Mouse (Mus musculus): ENCODE data around the gene Bicd1. TPM values are rescaled to one million over a fixed set of nuclear protein-coding genes. Genes with fewer than 3 reads are reported as not detected.

Gene Bicd1
- polyA plus RNA-seq, 1 experiment: 2.9 TPM

- Histone ChIP-seq H3K27me3 (replicated peaks; ENCODE audit: control insufficient read depth, insufficient read depth, low read length) (no peaks in the 10 kb centered on the region), H3K4me1 (ENCODE audit: control insufficient read depth, insufficient read depth, low read length) (no peaks in the 10 kb centered on the region), H3K36me3 (ENCODE audit: control insufficient read depth, insufficient read depth, low read length) (no peaks in the 10 kb centered on the region), H3K4me3 (ENCODE audit: insufficient read depth, low read depth, low read length) (peak overlapping the region; percentile 57), H3K27ac (ENCODE audit: insufficient read depth, low read depth, low read length) (no peak overlapping the region)
- WGBS: 5% methylated on average over 19 of the region's 19 CpGs
- no peak for TF ChIP-seq CTCF (conservative IDR thresholded peaks at IDR 0.05; ENCODE audit: insufficient read depth, insufficient read length, low read depth, low read length)
- TF ChIP-seq POLR2A (IDR thresholded peaks at IDR 0.05; ENCODE audit: low read depth, low read length): no peak
- peak; percentile 82 for DNase-seq
Measured at GRCm38 (mm10) chr6:149565720-149566498, 157.2 kb downstream of the Bicd1 start.

GRCm38 (mm10) chr6:149567219-149567618 lies 158.5 kb downstream of the Bicd1 start:
- no peak for TF ChIP-seq CTCF (conservative IDR thresholded peaks at IDR 0.05; ENCODE audit: insufficient read depth, insufficient read length, low read depth, low read length)
- TF ChIP-seq POLR2A (IDR thresholded peaks at IDR 0.05; ENCODE audit: low read depth, low read length): no peak
- Histone ChIP-seq H3K36me3 (ENCODE audit: control insufficient read depth, insufficient read depth, low read length) (no peaks in the 10 kb centered on the region), H3K4me3 (ENCODE audit: insufficient read depth, low read depth, low read length) (no peak overlapping the region), H3K27ac (ENCODE audit: insufficient read depth, low read depth, low read length) (no peak overlapping the region), H3K4me1 (ENCODE audit: control insufficient read depth, insufficient read depth, low read length) (no peaks in the 10 kb centered on the region), H3K27me3 (replicated peaks; ENCODE audit: control insufficient read depth, insufficient read depth, low read length) (no peaks in the 10 kb centered on the region)
- WGBS: 55% methylated on average over 1 of the region's 1 CpGs
- DNase-seq: no peak

DNA sequence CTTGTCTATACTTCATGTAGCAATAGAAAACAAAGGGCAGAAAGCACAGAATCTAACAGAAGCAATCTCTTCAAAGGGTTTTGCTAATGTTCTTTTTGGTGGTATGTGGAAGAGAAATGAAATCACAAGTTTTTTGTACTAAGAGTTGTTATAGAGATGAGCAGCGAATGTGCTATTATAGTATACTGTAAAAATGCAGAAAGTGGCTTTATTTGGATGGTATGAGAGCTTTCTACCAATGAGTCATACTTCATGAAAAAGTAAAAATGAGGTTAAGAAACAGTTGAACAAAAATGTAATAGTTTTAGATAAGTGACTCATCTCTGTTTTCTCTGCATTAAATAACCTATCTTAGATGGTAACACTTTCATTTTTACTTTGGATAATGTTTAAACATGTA lies 165.6 kb downstream of the Bicd1 start:
- no peak overlapping the region for H3K4me3 ChIP-seq (ENCODE audit: insufficient read depth, low read depth, low read length)
- H3K36me3 ChIP-seq (ENCODE audit: control insufficient read depth, insufficient read depth, low read length): no peaks in the 10 kb centered on the region
- 91% methylated on average over 1 of the region's 1 CpGs for WGBS
- TF ChIP-seq CTCF (conservative IDR thresholded peaks at IDR 0.05; ENCODE audit: insufficient read depth, insufficient read length, low read depth, low read length) (no peak), POLR2A (IDR thresholded peaks at IDR 0.05; ENCODE audit: low read depth, low read length) (no peak)
- H3K27ac ChIP-seq (ENCODE audit: insufficient read depth, low read depth, low read length): no peak overlapping the region
- H3K27me3 ChIP-seq (replicated peaks; ENCODE audit: control insufficient read depth, insufficient read depth, low read length): no peaks in the 10 kb centered on the region
- H3K4me1 ChIP-seq (ENCODE audit: control insufficient read depth, insufficient read depth, low read length): no peaks in the 10 kb centered on the region
- DNase-seq: no peak

DNA sequence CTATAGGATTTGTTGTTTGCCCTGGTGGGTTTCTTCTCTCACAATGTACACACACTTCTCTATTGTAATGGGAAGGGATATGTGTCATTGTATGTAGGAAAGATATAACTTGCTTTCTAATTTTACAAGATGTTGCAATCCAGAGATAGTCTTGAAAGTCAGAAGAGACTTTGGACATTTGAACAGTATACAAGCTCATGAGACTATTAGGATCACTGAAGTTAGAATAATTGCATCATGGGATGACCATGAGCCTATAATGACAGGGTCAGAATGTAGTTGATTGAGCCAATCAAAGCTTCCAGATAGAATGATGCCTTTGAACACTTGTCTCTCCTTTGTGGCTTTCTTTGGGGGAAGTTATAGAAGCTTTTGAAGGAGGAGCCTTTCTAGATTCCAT lies 171.4 kb downstream of the Bicd1 start:
- no peaks in the 10 kb centered on the region for H3K4me1 ChIP-seq (ENCODE audit: control insufficient read depth, insufficient read depth, low read length)
- no peak overlapping the region for H3K27ac ChIP-seq (ENCODE audit: insufficient read depth, low read depth, low read length)
- TF ChIP-seq POLR2A (IDR thresholded peaks at IDR 0.05; ENCODE audit: low read depth, low read length) (no peak), CTCF (conservative IDR thresholded peaks at IDR 0.05; ENCODE audit: insufficient read depth, insufficient read length, low read depth, low read length) (no peak)
- no peak overlapping the region for H3K4me3 ChIP-seq (ENCODE audit: insufficient read depth, low read depth, low read length)
- no peaks in the 10 kb centered on the region for H3K36me3 ChIP-seq (ENCODE audit: control insufficient read depth, insufficient read depth, low read length)
- DNase-seq: no peak
- H3K27me3 ChIP-seq (replicated peaks; ENCODE audit: control insufficient read depth, insufficient read depth, low read length): no peaks in the 10 kb centered on the region

GRCm38 (mm10) chr6:149585708-149586504 lies 177.2 kb downstream of the Bicd1 start:
- Histone ChIP-seq H3K27ac (ENCODE audit: insufficient read depth, low read depth, low read length) (no peak overlapping the region), H3K4me3 (ENCODE audit: insufficient read depth, low read depth, low read length) (no peak overlapping the region), H3K4me1 (ENCODE audit: control insufficient read depth, insufficient read depth, low read length) (no peaks in the 10 kb centered on the region), H3K36me3 (ENCODE audit: control insufficient read depth, insufficient read depth, low read length) (no peaks in the 10 kb centered on the region), H3K27me3 (replicated peaks; ENCODE audit: control insufficient read depth, insufficient read depth, low read length) (no peaks in the 10 kb centered on the region)
- TF ChIP-seq POLR2A (IDR thresholded peaks at IDR 0.05; ENCODE audit: low read depth, low read length) (no peak), CTCF (conservative IDR thresholded peaks at IDR 0.05; ENCODE audit: insufficient read depth, insufficient read length, low read depth, low read length) (no peak)
- 94% methylated on average over 7 of the region's 7 CpGs for WGBS
- DNase-seq: no peak

Other genes with a start within 250 kb of the Bicd1 start
- 7.2 and 9.8 TPM in 2 replicates for gene Amn1, start 220.2 kb upstream of the Bicd1 start, polyA plus RNA-seq (2012; rRNA removed)
- gene Resf1, start 99.5 kb upstream of the Bicd1 start, polyA plus RNA-seq (2012; rRNA removed): 9.6 and 11.8 TPM in 2 replicates

Data from kidney, adult 2 months (tissue).